Mouse (Mus musculus): ENCODE data around the gene 9030025P20Rik. TPM values are rescaled to one million over a fixed set of nuclear protein-coding genes. Genes with fewer than 3 reads are reported as not detected.
"Not testable (repeated sequence)": the region's sequence is repeated elsewhere in the genome, so short reads cannot be mapped to it uniquely, and the experiment has no call there.

The 9030025P20Rik gene
- polyA plus RNA-seq, 1 experiment = 2.3 TPM

- H3K4me1 ChIP-seq; H3K4me3 ChIP-seq (replicated peaks); H3K36me3 ChIP-seq (replicated peaks; ENCODE audit: low read length): not testable (repeated sequence)
Measured at GRCm38 (mm10) chr17:15000047-15000446, 21.8 kb downstream of the 9030025P20Rik start.

GRCm38 (mm10) chr17:15009088-15009487, 30.8 kb downstream of the 9030025P20Rik start:
- not testable (repeated sequence) for H3K27me3 ChIP-seq (replicated peaks); H3K4me3 ChIP-seq (replicated peaks); H3K36me3 ChIP-seq (replicated peaks; ENCODE audit: low read length); H3K4me1 ChIP-seq; H3K9me3 ChIP-seq

More at GRCm38 (mm10) chr17:15000047-15000446, 21.8 kb downstream of the 9030025P20Rik start:
- H3K27me3 ChIP-seq (replicated peaks); H3K9me3 ChIP-seq: not testable (repeated sequence)

- H3K4me1 ChIP-seq; H3K27me3 ChIP-seq (replicated peaks); H3K9me3 ChIP-seq; H3K4me3 ChIP-seq (replicated peaks); H3K36me3 ChIP-seq (replicated peaks; ENCODE audit: low read length): not testable (repeated sequence)
Measured at GRCm38 (mm10) chr17:15009706-15010413, 31.6 kb downstream of the 9030025P20Rik start, which contains the start of gene Gm3435. Gene Gm3435, plus strand, starts transcription at chr17:15010176.

DNA sequence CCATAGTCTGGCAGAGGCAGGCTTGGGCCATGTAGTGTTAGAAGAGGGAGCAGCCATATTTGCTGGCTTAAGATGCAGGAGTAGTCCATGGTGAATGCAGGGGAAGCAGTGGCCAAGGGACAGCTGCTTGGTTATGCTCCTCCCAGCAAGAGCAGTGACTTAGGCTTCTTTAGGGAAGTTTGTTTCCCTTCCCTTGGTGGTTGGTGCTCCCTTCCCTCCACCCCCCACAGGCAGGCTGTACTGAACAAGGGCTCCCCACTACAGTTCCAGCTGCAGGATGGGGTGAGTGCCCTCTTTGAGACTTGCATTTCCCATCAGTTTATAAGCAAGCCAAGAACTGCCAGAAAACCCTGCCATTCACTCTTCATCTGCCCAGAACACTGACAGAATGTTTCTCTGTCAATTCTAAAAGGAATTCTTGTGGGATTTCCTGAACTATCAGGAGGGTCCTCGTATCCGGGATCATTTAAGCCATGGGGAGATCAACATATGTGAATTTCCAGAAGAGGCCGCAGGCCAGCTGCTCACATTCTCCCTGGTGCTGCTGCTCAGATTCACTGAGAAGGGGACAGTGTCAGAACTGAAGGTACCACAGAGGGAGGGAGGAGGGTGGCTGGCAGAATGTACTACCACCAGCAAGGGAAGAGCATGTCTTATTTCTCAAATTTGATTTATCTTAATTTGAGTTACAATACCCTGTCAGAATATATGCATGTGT, 43.4 kb downstream of the 9030025P20Rik start:
- H3K4me1 ChIP-seq; H3K4me3 ChIP-seq (replicated peaks); H3K36me3 ChIP-seq (replicated peaks; ENCODE audit: low read length); H3K9me3 ChIP-seq; H3K27me3 ChIP-seq (replicated peaks): not testable (repeated sequence)

GRCm38 (mm10) chr17:15023878-15024492, 45.7 kb downstream of the 9030025P20Rik start:
- H3K4me3 ChIP-seq (replicated peaks); H3K27me3 ChIP-seq (replicated peaks); H3K36me3 ChIP-seq (replicated peaks; ENCODE audit: low read length); H3K9me3 ChIP-seq; H3K4me1 ChIP-seq: not testable (repeated sequence)

- H3K36me3 ChIP-seq (replicated peaks; ENCODE audit: low read length); H3K9me3 ChIP-seq; H3K4me3 ChIP-seq (replicated peaks): not testable (repeated sequence)
Measured at GRCm38 (mm10) chr17:15024502-15025193, 46.4 kb downstream of the 9030025P20Rik start.

GRCm38 (mm10) chr17:15025513-15025912, 47.2 kb downstream of the 9030025P20Rik start:
- H3K9me3 ChIP-seq; H3K27me3 ChIP-seq (replicated peaks); H3K36me3 ChIP-seq (replicated peaks; ENCODE audit: low read length); H3K4me1 ChIP-seq; H3K4me3 ChIP-seq (replicated peaks): not testable (repeated sequence)

More at GRCm38 (mm10) chr17:15024502-15025193, 46.4 kb downstream of the 9030025P20Rik start:
- H3K4me1 ChIP-seq; H3K27me3 ChIP-seq (replicated peaks): not testable (repeated sequence)

- not testable (repeated sequence) for H3K36me3 ChIP-seq (replicated peaks; ENCODE audit: low read length); H3K4me1 ChIP-seq; H3K27me3 ChIP-seq (replicated peaks)
Measured at GRCm38 (mm10) chr17:15031414-15031813, 53.1 kb downstream of the 9030025P20Rik start.

DNA sequence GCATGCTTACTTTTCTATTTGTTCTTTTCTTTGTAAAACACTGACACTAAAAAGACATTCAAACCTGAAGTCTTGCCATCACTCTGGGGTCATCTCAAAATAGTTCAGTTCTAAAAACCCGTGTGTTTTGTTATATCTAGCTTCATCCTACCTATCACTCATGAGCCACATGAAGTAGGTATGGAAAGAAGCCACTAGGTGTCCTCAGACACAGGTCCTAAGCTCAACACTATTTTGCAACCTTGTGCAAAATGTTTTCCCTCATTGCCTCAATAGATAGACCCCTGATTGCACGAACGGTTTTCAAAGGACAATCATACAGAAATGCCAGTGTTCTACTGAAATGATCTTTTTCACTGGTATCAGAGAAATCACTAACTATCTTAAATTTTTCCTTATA, 62.2 kb downstream of the 9030025P20Rik start:
- H3K9me3 ChIP-seq; H3K36me3 ChIP-seq (replicated peaks; ENCODE audit: low read length); H3K4me1 ChIP-seq; H3K4me3 ChIP-seq (replicated peaks); H3K27me3 ChIP-seq (replicated peaks): not testable (repeated sequence)

More at GRCm38 (mm10) chr17:15031414-15031813, 53.1 kb downstream of the 9030025P20Rik start:
- not testable (repeated sequence) for H3K4me3 ChIP-seq (replicated peaks); H3K9me3 ChIP-seq

Other genes with a start within 250 kb of the 9030025P20Rik start
- 8.6 and 15.6 TPM in 2 replicates for gene Wdr27, start 35.3 kb upstream of the 9030025P20Rik start, polyA plus RNA-seq (2012; ENCODE audit: insufficient read depth, low replicate concordance)
- 2.3 and 3.1 TPM in 2 replicates for gene 1600012H06Rik, start 35.3 kb upstream of the 9030025P20Rik start, polyA plus RNA-seq (2012; ENCODE audit: insufficient read depth, low replicate concordance)
- gene Phf10, start 17.2 kb upstream of the 9030025P20Rik start, polyA plus RNA-seq (2012; ENCODE audit: insufficient read depth, low replicate concordance) = 8.6 and 36.4 TPM in 2 replicates
- gene Gm3417, start 322 bp downstream of the 9030025P20Rik start, polyA plus RNA-seq (2012; ENCODE audit: insufficient read depth, low replicate concordance) = not detected in 2 replicates
- gene Gm3435, start 31.7 kb downstream of the 9030025P20Rik start, polyA plus RNA-seq (2012; ENCODE audit: insufficient read depth, low replicate concordance) = not detected in 2 replicates
- 1.0 and 1.8 TPM in 2 replicates for gene Ermard, start 62.7 kb downstream of the 9030025P20Rik start, polyA plus RNA-seq (2012; ENCODE audit: insufficient read depth, low replicate concordance)
- 3.2 and 3.3 TPM in 2 replicates for gene Tcte3, start 63.0 kb downstream of the 9030025P20Rik start, polyA plus RNA-seq (2012; ENCODE audit: insufficient read depth, low replicate concordance)
- 0.10 TPM in 1 of 2 replicates, not detected in the other for gene Gm3448, start 63.1 kb downstream of the 9030025P20Rik start, polyA plus RNA-seq (2012; ENCODE audit: insufficient read depth, low replicate concordance)